Mouse (Mus musculus): ENCODE measurements at regions not wholly inside any gene's neighbourhood (a gene's known extent, or its start where the extent isn't known, plus 50 kb on each side); places are given as distances from the start of the nearest gene placed in this dataset.

DNA sequence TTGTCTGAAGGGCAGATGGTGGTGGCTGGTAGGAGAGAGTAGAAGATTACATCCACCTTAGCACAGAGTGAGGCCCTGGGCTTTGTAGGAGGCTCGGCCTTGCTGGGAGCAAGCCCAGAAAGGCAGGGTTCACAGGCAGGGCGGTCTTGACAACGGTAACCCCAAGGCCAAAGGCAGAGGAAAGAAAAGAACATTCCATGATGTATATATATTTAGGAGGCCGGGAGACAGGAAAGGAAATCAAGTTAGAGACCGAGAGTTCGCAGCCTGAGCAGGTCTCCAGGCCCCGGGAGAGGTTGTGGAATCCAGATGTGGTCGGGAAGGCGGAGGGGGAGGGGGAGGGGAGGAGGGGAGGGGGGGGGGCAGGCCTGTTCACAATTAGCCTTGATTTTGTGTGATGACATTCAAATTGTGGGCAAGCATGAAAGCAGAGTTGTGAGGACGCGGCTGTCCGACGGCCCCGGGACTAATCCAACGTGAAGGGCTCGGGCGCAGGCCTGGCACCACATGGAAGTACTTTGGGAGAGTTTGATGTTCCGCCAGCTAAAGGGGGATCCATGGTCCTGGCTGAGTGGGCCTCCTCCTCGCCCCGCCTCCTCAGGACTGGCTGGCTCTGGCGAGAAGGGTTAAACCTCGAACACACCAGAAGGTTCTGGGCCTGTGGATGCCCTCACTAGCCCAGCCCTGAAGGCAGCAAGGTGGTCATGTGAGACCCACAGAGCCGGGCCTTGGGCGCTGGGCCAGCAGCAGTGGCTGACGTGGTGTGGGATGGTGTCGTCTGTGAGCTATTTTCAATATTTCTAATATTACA is 131.8 kb upstream of the Gm26897 start:
- no peak for DNase-seq (ENCODE audit: low spot score)

- DNase-seq (ENCODE audit: low spot score) = no peak
These were observed 120.0 kb upstream of the Gm26897 start for GRCm38 (mm10) chr5:111613687-111614086.

GRCm38 (mm10) chr5:111619974-111620373 is 113.8 kb upstream of the Gm26897 start:
- peak; percentile 53 for DNase-seq (ENCODE audit: low spot score)

DNA sequence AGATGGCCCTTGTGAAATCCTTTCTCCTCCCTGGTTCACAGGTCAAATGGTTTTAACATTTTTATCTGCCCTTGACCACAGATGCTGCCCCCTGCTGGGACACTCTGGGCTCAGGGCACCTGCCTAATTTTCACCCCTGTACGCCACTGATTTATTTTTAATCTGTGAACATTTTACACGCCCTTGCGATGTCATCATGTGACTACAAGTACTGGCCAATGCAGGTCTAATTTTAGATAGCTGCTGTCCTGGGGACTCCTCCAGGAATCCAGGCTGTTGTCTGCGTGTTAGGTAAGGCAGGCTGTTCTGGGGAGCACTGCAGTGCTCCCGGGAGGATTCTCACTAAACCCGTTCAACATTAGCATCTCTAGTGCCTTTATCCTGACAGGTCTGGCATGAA is 113.1 kb upstream of the Gm26897 start:
- DNase-seq (ENCODE audit: low spot score) = no peak

DNA sequence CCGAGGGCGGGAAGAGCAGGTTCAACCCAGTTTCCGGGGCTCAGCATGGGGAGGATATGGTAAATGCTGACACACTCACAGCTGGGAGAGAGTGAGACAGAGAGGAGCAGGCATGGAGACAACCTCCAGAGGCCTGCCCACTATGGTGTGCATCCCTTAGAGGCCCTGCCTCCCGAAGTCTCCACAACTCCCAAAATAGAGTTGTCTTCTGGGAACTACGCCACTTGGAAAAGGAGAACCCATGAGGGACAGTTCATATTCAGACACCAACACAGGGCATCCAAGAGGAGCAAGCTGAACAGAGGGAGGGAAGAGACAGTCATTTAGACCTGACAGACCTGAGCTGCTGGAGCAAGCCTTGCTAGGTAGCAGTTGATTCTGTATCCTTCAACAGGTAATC is 111.2 kb upstream of the Gm26897 start:
- no peak for DNase-seq (ENCODE audit: low spot score)

- DNase-seq (ENCODE audit: low spot score) = no peak
These were observed 107.4 kb upstream of the Gm26897 start for GRCm38 (mm10) chr5:111626273-111626798.

DNA sequence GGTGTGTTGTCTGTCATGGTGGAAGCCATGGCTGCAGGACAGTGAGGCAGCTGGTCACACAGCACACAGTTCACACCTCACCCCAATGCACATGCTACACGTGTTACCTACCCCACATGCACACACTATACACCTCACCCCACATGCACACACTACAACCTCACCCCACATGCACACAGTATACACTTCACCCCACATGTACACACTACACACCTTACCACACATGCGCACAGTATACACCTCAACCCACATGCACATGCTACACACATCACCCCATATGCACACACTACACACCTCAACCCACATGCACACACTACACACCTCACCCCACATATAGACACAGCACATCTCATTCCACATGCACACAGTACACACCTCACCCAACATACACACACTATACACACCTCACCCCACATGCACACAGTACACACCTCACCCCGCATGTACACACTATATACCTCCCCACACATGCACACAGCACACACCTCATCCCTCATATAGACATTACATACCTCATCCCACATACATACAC is 103.3 kb upstream of the Gm26897 start:
- DNase-seq (ENCODE audit: low spot score) = no peak

DNA sequence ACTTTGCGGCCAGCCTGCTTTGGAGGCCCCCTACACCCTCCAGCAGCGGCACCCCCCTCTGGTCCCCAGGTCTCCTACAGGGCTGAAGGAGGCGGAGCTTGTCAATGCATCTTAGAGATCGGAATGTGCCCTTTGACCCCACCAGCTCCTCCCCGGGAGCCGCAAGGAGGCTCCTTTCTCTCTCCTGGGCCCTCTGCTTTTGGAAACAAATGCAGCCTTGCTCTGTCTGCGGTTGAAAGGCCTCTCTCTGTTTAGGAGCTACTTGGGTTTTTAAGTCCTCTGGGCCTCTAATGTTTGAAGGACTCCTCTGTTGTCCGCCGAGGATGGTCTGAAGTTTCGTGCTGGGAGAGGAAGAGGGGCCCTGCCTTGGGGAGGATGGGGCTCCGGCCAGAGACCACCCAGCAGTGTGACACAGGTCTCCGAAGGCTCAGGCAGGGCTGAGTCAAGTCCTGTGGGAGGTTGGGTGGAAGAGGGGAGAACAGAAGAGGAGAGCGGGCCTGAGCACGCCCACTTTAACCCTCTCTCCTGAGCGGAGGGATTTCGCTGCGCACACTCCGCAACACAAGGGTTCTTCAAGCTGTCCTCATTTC is 102.1 kb upstream of the Gm26897 start:
- DNase-seq (ENCODE audit: low spot score) = peak; percentile 14

DNA sequence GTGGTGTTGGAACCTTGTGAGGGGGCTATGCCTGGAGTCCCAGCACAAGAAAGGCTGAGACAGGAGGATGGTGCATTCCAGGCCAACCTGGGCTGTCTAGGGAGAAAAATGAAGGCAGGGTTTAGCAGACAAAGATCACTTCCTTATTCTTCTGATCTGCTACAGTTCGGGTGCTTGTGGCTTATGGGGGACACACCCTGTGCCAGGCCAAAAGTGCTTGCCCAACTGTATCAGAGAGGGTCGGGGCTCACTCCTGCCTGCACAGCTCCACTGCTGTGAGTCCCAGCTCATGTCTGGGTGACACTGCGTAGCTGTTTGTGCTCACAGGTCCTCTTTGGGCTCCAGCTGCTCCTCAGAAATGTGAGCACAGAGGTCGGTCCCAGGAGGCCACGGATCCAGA is 98.6 kb upstream of the Gm26897 start:
- DNase-seq (ENCODE audit: low spot score) = no peak

DNA sequence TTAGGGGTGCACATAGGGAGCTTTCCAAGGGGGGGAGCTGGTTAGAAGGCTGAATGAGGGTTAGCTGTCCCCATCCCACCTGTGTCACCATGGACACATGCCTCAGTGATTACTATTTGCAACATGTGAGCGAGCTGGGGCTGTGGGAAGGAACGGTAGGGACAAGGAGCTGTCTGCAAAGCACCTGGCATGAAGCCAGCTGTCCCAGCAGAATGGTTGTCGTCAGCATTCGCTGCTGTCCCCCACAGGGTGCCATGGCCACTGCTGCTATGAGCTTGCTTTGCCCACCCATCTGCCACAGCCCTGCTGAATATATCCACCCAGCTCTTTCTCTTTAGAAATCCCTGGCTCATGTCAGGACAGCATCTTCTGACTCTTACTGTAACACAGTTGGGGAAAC is 96.8 kb upstream of the Gm26897 start:
- DNase-seq (ENCODE audit: low spot score) = no peak

GRCm38 (mm10) chr5:111638306-111638705 is 95.4 kb upstream of the Gm26897 start:
- DNase-seq (ENCODE audit: low spot score) = no peak

DNA sequence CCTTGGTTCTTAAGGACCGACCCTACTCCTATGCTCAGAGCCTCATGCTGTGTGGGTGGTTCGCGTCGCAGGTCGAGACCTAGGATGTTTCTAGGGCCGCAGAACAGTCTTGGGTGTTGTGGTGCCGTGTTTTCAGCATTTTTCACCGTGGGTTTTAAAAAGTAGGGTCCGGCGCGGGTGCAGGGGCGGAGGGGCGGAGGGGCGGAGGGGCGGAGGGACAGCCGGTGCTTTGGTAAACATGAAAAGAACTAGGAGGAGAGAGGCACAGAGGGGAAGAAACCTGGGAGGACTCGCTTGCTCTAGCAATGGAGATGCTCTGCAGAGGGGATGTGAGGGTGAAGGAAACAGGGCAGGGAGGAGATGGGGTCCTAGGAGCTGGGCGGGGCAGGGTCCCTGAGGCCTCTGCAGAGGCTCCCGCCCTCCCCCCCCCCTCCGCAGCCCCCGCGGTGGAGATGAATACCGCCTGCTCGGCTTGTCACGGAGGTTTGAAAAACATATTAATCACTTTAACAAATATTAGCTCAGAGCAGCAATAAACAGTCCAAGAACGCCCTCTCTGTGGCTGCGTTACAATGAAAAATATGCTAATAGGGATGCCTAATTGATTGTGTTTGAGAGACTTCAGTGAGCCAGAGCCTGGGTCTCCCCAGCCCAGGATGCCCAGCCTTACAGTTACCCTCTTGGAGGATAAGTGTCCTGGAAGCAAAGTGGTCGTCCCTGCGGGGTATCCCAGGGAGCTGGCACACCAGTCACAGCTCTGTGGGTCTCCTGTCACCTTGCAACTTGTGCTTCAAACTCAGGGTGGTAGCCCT is 94.0 kb upstream of the Gm26897 start:
- no peak for DNase-seq (ENCODE audit: low spot score)

GRCm38 (mm10) chr5:111640976-111641375 is 92.7 kb upstream of the Gm26897 start:
- no peak for DNase-seq (ENCODE audit: low spot score)

- no peak for DNase-seq (ENCODE audit: low spot score)
These were observed 92.0 kb upstream of the Gm26897 start for GRCm38 (mm10) chr5:111641685-111642084.

- DNase-seq (ENCODE audit: low spot score) = no peak
These were observed 89.6 kb upstream of the Gm26897 start for GRCm38 (mm10) chr5:111644142-111644541.

DNA sequence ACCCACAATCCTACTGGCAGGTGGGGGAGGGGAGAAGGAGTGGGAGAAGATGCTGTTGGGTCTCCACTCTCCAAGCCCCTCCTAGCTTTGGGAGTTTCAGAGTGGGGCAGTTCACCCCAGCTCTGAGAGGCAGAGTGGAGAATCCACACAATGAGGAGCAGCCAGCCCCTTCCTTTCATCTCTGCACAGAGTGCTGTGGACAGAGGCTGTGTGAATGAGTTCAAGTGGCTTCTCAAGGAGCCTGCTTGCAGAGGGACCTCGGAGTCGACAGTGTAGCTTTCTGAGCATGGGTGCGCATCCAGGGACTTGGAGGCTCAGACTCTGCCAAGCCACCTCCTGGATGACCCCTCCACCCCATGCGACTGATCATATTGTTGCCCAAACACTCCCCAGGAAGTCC is 88.9 kb upstream of the Gm26897 start:
- DNase-seq (ENCODE audit: low spot score) = no peak

- DNase-seq (ENCODE audit: low spot score) = no peak
These were observed 86.0 kb upstream of the Gm26897 start for GRCm38 (mm10) chr5:111647686-111648200.

DNA sequence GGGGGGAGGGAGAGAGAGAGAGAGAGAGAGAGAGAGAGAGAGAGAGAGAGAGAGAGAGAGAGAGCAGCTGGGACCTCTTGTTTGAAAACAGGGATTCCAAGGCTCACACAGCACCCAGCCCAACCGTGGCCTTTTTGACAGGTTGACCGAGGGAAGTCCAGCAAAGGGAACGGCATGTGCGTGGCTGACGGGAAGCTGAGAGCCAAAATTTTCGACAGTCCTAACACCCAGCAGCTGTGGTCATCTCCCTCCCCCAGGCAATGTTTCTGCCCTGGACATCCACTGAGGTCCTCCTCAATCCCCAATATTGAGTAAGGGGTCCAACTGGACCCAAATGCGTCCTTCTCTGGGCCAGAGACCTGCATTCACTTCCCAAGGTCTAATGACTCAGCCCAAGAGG is 85.2 kb upstream of the Gm26897 start:
- no peak for DNase-seq (ENCODE audit: low spot score)

GRCm38 (mm10) chr5:111649012-111649411 is 84.7 kb upstream of the Gm26897 start:
- no peak for DNase-seq (ENCODE audit: low spot score)

- no peak for DNase-seq (ENCODE audit: low spot score)
These were observed 81.3 kb upstream of the Gm26897 start for GRCm38 (mm10) chr5:111652472-111652871.

- no peak for DNase-seq (ENCODE audit: low spot score)
These were observed 77.3 kb upstream of the Gm26897 start for GRCm38 (mm10) chr5:111656436-111656835.

- DNase-seq (ENCODE audit: low spot score) = peak; percentile 67
These were observed 75.8 kb upstream of the Gm26897 start for GRCm38 (mm10) chr5:111657759-111658429.
